ENCODE assay signal across 8 mouse cellular contexts in genomic region chr10:89744871-89745665, GRCm38 (mm10). TPM values are rescaled to one million over a fixed set of nuclear protein-coding genes. Genes with fewer than 3 reads are reported as not detected.
DNase-seq lines count a peak whose midpoint lies in the region; ATAC-seq lines count a peak whose summit lies in the region.

TSS of gene Uhrf1bp1l (plus strand) at chr10:89744991.

- H3K4me1 ChIP-seq in hindbrain, embryonic 13.5 days (replicated peaks): peaks cover 13% of the 10 kb centered on the region

- H3K27ac ChIP-seq in hindbrain, embryonic 13.5 days: peak within 1 kb of the TSS; percentile 97

- no peaks in the 10 kb centered on the region for H3K27me3 ChIP-seq in hindbrain, embryonic 13.5 days

- peak within 1 kb of the TSS; percentile 90 for H3K4me3 ChIP-seq in hindbrain, embryonic 13.5 days

- peak; percentile 77 for DNase-seq in T-cell, adult 2 months (ENCODE audit: low spot score)
- DNase-seq in cerebellum, postnatal 25 days: peak; percentile 93 to 97
- DNase-seq in frontal cortex, postnatal 25 days (ENCODE audit: low spot score in 2 of 2): peak; percentile 70 to 73
- peak; percentile 75 to 80 for DNase-seq in layer of hippocampus, postnatal 25 days (ENCODE audit: extremely low spot score in 1 of 2, low spot score in 1 of 2)
- DNase-seq in lung, postnatal 14 days: peak; percentile 96
- peak; percentile 91 for DNase-seq in ovary, postnatal 36 days (ENCODE audit: low spot score)
- peak; percentile 94 for DNase-seq in thymus, postnatal 14 days

- under 1% methylated on average over 78 of the region's 85 CpGs for WGBS in hindbrain, embryonic 13.5 days

- H3K9me3 ChIP-seq in hindbrain, embryonic 13.5 days: 0 out of 2 replicates have a peak, but pooled peaks cover 5% of the 10 kb centered on the region

- H3K9ac ChIP-seq in hindbrain, embryonic 13.5 days: peak within 1 kb of the TSS; percentile 92

- ATAC-seq in hindbrain, embryonic 13.5 days (ENCODE audit: low FRiP score): peak; percentile 96

- H3K4me2 ChIP-seq in hindbrain, embryonic 13.5 days: peak within 1 kb of the TSS; percentile 72

- H3K36me3 ChIP-seq in hindbrain, embryonic 13.5 days: no peaks in the 10 kb centered on the region

RNA-seq across cellular contexts. Expression of gene Uhrf1bp1l, which starts in this region (rescaled TPM):
- polyA plus RNA-seq in hindbrain, embryonic 13.5 days (2015; fragmentation: Nextera tagmentation; extraction: Ambion mirVana): 31.1 and 34.9 TPM in 2 replicates
- total RNA-seq in layer of hippocampus, postnatal 25 days (2021): 10 to 100 TPM; 80.0 to 82.6 TPM

Comparison
In these comparisons a context has a peak if more than half of its experiments do, and no peak if none do; other contexts are left out.
1. Peak in every context shown above with its lines: DNase-seq, ATAC-seq, H3K4me3 ChIP-seq and H3K27ac ChIP-seq.